Mouse (Mus musculus) cerebellum, adult 2 months (tissue): ENCODE measurements around the gene Filip1l.

Experiments
- CTCF ChIP-seq: fragments of 200-500 bp; IDR thresholded peaks from 2 replicates; pipeline ENCODE4 v1.5.1; 2011; ENCODE audit warnings: low read depth, mild to moderate bottlenecking, control low read depth, low read length, moderate library complexity, borderline replicate concordance; ENCODE audit not compliant: insufficient read depth
- POLR2A ChIP-seq: fragments of 200-500 bp; IDR thresholded peaks from 2 replicates; pipeline ENCODE4 v1.6.1; 2011; ENCODE audit warnings: low read length, control low read depth, borderline replicate concordance; ENCODE audit not compliant: insufficient read depth

DNA sequence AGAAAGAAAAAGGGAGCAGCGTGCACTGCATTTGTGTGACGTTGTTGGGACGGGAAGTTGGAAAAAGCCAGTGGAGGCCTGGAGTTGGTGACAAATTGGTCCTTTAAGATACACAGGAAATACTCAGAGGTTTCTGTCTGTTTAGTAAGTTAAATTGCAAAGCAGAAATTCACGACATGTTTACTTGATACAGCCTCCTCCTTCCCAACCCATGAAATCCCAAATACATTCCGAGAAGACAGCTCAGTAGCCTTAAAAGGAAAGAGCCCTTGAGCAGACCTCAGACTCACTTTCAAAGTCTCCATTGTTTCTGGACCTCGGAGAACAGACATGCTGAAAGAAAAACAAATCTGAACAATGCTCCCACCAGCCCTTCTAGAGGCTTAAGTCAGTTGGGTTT, 48.8 kb downstream of the Filip1l start:
- no peak for TF ChIP-seq POLR2A
- TF ChIP-seq CTCF, result no peak
